Mouse (Mus musculus) fibroblast of lung, adult 2 months (primary cell): ENCODE measurements around the gene Ntsr1.

Experiments used
- DNase-seq: peaks from one replicate; pipeline ENCODE4 v3.0.0-alpha.2; 2011; ENCODE audit warnings: low read depth

The Ntsr1 gene

DNA sequence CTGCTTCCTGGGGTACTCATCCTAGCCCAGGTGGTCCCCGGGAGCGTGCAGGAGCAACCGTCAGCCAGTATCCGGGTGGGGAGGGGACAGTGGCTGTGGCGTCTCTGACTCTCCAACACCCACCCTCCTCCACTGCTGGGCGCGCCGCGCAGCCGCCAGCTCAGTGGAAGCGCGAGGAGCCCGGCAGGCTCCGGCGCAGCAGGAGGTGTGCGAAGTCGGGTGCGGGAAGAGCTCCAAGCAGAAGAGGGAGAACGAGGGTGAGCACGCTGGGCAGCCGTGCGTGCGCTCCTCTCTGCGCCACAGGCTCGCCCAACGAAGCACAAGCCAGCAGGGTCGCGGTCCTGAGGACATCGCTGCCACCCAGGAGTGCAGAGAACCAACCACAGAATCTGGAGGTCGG is at the start of gene Ntsr1:
TSS of gene Ntsr1 (plus strand) at position 236 of the 400 bp plus-strand sequence.
- no peak for DNase-seq

DNA sequence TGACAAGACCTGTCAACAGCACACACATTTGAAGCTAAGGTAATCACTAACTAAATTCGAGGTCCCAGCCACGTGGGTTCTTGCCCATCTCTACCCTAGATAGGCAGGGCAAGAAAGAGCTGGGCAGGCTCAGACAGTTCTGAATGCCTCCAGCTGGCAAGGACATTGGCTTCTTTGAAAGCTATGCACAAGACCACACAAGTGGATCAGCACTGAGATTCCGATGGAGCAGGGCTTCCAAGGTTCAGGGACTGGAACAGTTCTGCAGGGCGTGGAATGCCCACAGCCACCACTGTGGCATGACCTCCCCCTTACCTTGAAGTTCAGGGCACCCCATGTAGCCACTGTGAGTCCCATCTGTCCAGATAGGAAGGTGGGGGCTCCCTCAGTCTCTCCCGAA is 49.2 kb upstream of the Ntsr1 start:
- DNase-seq, result no peak

DNA sequence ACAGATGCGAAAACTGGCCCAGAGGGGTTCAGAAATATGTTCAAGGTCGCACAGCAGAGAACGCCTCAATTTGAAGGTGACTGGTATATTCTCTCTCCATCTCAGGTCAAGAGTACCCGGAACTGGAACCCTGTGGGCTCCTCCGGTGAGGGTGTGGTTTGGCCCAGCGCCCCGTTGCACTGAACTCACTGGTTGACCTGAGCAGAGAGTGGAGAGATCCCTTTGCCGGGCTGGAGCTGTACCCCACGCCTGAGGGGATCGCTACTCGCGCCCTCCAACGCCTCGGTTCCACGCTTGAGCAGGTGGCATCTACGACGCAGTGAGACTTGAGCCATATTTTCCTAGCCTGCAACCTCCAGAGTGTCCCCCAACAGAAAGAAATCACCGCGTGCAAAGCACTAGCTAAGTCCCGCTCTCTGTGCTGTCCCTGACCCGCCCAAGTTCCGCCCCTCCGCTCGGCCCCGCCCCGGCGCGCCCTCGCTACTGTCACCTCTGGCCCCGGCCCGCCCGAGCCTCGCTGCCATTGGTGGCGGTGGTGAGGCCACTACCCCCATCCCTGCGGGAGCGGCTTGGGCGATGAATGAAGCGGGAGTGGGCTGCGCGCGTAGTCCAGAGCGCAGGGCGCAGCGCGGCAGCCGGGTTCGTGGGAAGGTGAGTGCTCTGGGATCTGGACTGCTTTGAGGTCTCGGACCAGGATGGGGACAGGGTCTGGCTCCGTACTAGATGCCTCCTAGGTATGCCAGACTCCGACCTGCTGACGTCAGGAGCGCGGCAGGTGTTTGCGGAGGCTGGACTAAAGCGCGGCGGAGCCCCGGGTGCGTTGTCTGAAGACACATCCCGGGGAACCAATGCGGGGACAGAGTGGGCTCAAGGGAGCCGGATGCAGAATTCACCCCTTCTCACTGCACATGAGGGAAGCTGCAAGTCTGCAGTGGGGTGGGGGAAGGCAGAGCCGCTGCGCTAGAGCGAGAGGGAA is 43.8 kb upstream of the Ntsr1 start, which contains the start of gene Slco4a1:
TSS of gene Slco4a1 (plus strand) at position 523 of the 976 bp plus-strand sequence.
- no peak for DNase-seq

DNA sequence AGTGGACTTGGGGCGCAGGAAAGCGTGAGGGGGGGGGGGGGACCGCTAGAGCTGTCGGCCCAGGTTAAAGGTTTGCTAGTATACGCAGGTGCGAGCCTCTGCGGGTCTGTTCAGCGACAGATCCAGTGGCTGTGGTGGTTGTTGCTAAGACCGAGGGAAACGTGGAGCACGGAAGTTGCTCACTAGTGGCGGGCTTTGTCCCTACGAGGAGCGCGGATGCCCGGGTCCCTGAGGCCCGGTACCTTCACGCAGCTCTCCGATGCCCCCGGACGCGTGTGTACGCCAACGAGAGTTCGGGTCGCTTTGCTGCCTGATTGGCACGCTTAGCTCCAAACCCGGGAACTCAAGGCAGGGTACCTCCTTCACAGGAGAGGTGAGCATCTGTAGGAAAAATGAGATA is 43.1 kb upstream of the Ntsr1 start:
- no peak for DNase-seq

DNA sequence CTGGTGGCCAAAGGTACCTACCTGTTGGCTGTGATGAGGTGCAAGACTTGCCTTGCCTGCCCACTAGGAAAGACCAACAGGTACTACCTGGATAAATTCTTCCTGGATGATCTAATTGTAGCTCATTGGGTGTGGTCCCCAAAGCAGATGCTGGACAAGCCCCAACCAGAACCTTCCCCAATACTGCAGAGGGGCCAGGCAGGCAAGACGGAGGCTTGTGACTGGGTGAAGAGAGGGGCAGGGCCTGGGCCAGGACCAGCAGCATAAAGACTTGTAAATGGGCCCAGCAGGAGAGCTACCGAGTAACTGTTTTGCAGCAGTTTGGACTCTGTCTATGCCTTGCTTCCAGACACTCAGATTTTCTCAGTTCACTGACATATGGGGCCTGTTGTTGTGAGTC is 42.1 kb upstream of the Ntsr1 start:
- DNase-seq, result no peak

DNA sequence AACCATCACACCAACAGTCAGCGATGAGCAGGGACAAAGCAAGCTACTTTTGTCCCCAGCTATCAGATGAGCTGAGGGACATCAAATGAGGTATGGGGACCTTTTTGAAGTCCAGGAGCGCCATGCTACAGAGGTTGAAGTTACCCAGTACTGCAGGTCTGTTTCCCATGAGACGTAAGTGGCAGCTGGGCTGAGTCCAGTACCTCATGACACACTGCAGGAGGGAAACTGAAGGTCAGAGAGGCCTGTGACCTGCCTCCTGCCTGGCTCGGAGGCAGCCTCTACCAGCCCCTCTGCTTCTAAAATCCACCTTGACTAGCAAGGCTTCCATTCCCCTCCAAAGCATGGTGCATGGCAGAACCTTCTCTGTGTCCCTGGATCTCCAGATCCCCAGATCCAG is 40.3 kb upstream of the Ntsr1 start:
- no peak for DNase-seq

DNA sequence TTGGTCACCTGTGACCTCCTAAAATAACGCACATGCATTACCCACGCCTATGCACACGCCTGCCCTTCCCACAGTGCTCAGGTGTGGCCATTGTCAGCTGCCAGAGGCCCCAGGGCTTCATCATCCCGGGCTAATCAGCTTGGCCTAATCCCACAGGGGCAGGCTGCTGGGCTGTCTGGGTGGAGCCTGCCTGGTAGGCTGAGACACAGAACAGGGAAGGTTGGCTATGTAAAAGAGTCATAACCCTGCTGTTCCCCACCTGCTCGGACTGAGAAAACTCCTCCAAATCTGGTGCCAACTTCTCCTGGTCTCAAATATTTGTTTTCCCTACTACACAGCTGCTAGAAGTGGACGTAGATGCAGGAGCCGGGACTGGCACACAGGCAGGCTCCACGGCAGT is 39.0 kb upstream of the Ntsr1 start:
- no peak for DNase-seq

DNA sequence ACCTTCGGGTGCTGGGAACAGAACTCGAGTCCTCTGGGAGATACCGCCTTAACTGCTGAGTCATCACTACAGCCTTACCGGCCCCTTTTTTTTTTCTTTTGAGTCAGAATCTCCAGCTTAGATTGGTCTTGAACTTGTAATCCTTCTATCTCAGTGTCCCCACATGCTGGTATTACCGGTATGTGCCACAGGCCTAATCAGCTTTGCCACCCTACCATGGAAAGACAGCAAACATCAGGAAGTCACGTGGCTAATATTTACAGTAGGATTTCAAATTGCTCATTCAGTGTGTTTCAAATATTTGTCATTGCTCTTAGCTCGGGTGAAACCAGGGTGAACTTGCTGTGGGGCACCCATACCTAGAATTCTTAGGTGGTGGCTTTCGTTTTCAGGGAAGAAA is 37.2 kb upstream of the Ntsr1 start:
- no peak for DNase-seq

DNA sequence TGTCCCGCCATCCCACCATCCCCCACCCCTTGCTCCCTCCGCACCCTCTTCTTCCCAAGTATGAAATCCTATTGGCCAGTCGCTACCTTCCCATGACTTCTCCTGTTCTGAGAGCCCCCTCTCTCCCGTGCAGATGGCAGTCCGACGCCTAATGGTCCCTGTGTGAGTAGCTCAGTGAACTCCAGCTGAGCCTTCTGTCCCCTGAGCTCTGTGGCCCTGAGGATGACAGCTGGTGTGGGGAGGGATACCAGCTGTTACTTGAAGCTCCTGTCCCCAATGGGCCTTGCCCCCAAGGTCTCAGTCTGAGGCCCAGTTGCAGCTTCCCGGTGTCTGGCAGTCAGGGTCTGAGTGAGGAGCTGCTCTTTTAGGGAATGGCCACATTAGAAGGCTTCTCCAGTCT is 33.3 kb upstream of the Ntsr1 start:
- no peak for DNase-seq

DNA sequence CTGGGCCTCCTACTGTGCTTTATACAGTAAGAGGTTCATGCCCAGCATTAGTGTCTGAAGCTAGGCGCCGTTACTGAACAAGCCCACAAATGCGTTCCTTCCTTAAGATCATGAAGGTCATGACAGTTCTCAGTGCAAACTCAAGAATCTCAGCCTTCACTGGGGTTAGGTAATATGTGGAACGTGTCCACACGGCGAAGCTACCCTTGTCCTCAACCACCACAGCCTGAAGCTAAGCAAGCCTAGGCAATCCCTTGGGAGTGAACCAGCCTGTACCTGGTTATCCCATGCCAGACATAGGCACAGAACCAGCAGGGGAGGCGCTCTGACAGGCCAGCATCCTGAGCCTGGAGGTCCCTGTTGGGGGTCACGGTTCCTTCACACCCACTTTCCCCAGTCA is 30.9 kb upstream of the Ntsr1 start:
- DNase-seq, result no peak

DNA sequence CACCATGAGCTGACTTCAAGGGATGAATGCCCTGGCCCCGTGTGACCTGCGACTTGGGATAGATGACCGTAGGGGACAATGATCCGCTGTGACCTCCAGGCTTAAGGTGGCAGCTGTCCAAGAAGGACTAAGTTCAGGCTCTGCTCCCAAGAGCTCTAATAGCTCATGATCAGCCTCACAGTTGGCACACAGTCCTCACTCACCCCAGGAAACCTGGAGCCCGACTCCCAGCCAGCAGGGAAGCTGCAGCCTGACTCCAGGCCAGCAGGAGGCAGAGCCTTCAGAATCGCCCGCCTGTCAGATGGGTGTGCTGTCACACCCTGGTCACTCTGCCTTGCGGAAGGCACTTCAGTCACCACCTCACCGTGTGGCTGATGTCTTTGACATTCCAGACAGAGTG is 30.0 kb upstream of the Ntsr1 start:
- no peak for DNase-seq

DNA sequence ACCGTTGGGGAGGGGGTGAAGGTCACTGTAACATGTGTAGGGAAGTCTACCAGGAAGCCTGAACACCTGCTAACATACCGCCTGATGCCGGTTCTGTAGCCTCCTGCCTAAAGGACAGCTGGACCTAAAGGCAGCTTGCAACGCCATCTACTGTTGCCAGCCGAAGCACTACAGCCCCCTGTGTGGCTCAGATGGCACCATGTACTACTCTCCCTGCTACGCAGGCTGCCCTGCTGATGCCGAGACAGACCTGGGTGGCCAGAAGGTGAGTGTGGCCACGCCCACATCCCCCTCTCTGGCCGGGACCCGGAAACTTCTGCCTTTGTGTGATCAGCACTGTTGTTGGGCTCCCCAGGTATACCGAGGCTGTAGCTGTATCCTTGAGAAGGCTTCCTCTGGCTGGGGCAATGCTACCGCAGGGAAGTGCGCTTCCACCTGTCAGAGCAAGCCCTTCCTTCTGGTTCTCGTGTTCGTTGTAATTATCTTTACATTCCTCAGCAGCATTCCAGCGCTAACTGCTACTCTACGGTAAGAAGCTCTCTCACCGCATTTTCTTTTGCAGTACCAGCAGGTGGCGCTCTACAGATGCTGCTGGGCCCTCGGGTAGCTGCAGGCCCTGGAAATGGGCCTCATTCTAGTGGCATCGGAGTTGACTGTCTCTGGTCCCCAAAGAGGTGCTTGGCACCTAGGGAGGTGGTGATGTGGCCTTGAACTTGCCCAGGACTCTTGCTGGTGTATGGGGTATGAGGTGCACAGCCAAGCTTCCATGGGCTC is 27.3 kb upstream of the Ntsr1 start:
- DNase-seq, result no peak

DNA sequence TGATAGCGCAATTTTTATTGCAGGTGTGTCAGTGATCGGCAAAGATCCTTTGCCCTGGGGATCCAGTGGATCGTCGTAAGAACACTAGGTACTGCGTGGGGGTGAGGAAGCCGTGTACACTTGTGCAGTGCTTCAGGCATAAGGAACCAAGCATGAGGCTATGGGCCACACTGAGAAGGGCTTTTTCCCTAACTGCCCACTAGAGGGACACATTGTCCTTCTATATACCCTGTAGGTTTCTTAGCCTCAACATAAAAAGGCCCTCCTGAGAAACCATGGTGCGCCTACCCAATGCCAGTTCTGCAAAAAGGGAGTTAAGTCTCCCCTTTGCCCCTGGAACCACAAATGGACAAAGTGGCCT is 26.7 kb upstream of the Ntsr1 start:
- peak; percentile 8 for DNase-seq

DNA sequence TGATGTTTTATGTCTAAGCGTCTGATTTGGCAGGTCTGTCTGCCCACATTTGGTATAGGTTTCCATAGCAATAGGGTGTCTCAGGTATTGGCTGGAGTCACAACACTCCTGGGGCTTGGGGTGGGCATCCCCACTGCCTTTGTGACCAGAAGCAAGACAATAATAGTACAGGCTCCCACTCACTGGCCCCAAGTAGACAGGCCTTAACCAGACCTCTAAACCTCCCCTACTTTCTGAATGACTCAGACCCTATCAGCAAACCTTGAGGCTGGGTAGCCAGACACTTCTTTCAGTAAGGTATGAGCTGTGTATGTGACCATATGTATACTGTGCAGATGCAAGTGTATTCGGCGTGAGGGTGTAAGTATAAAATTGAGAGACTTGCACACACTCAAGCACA is 24.9 kb upstream of the Ntsr1 start:
- no peak for DNase-seq

DNA sequence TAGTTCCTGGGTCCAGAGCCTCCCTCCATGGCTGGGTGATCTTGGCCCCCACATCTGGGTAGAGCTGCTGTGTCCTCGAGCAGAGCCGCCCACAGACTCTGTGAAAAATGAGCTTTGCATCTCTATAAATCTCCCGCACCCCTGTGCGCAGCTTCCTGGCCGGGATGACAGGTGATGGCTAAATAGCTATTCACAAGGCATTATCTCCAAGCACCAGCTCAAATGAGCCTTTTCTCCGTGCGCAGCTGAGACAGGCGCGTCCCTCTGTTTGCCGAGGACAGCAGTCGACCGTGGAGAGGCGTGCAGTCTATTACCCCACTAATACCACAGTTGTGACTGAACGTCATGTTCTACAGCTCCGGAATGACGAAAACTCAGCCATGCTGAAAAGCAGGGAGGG is 17.5 kb upstream of the Ntsr1 start:
- no peak for DNase-seq

DNA sequence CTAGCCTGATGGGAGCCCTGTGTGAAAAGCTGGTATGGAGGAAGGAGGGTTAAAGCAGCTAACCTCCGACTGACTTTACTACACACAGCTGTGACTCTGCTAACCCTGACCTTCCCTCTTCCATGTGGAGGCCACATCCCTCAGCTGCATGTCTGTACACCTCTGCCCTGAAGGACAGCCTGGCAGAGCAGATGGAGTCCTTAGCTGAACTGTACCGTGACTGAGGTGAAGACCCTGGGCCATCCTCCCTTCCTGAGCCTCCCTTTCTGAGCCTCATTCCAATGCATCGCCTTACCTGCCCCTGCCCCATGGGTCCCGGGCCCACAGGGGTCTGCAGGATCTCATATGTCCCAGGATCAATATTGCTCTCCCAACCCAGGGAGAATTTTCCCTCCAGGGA is 14.9 kb upstream of the Ntsr1 start:
- no peak for DNase-seq

DNA sequence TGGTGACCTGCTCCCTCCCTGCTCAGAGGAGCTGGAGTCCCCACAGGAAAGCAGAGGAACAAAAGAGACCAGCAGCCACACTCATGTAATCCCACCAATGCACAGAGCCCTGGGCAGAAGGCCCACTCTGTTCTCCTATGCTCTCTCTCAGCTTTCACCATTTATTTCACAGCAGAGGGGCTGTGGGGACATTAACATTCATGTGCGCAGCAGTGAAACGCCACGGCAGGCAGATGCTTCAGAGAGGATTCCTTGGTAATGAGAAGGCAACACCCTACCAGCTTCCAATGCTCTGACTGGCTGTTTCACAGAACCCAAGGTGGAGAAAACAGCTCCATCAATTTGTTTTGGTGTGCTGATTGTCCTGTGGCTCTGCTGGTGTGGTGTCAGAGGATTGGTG is 14.5 kb upstream of the Ntsr1 start:
- no peak for DNase-seq

DNA sequence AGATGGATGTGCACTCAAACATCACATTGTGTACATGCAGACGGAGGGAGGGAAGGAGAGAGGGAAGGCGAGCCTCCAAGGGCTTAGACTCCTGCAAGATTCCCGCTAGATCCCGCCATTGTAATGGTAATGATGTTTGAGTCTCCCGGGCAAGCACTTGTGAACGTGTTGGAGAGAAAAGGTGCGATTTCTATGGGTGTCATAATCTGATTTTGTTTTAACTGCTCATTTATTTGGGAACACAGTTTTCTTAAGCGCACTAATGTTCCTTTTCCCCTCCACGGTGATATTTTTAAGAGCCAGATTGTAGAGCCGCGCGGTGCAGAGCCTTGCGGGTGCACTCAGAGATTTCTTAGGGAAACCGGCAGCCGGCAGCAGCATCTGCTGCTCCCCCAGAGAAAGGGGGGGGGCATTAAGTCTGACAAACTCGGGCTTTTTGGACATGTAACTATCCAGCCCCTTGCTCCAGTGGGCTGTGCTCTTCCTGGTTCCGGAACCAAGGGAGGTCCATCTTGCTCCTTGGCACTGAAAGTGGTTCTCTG is 11.5 kb upstream of the Ntsr1 start:
- no peak for DNase-seq

DNA sequence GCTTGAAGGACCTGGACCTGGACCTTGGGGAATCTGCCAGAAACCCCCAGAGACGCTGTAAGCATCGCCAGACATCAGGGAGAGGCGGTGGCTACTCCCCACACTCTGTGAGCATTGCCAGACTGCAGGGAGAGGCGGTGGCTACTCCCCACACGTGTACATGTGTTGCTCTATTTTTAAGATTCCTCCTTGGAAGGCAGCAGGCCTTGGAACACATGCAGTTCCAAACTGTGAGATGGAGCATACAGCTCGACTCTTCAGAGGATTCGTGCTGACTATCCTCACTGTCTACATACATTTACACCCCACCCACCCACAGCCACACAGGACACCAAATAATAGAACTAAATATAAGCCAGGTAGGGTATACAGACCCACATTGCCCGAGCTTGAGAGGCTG is 3.9 kb upstream of the Ntsr1 start:
- DNase-seq, result no peak

DNA sequence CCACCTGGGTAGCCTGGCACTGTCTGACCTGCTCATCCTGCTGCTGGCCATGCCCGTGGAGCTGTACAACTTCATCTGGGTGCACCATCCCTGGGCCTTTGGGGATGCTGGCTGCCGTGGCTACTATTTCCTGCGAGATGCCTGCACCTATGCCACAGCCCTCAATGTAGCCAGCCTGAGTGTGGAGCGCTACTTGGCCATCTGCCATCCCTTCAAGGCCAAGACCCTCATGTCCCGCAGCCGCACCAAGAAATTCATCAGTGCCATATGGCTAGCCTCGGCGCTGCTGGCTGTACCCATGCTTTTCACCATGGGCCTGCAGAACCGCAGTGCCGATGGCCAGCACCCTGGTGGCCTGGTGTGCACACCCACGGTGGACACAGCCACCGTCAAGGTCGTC is 950 bp downstream of the Ntsr1 start:
- DNase-seq, result no peak

DNA sequence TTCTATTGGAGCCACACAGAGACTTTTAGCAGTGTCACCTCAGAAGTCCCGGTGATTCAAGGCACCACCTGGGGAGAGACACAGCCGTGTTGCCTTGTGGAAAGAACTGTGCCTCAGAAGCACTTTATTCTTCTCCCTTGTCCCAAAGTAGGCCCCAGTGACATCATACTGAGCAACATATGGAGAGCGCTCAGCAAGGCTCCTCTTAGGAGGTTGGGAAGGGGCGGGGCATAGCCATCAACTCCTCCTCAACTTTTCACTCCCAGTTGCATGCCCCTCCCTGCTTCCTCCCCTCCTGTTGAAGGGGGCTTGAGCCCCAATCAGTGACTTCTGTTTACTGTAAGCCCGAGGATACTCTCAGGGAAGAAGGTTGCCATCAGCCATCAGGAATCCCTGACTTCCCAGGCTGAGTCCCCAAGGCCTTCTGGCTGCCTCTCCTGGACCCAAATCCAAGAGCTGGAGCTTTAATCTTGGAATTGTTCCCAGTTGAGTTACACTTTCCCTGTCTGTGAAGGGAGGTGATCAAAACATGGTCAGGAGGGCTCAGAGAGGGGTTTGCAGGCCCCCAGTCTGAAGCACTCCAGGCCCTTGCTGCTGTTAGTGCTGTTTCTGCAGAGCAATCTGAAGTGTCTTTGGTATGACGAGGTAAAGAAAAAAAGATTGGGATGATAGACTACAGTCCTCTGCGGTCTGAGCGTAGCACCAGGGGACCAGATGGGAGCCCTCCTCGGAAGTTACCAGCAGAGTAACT is 1.6 kb downstream of the Ntsr1 start:
- DNase-seq, result no peak

DNA sequence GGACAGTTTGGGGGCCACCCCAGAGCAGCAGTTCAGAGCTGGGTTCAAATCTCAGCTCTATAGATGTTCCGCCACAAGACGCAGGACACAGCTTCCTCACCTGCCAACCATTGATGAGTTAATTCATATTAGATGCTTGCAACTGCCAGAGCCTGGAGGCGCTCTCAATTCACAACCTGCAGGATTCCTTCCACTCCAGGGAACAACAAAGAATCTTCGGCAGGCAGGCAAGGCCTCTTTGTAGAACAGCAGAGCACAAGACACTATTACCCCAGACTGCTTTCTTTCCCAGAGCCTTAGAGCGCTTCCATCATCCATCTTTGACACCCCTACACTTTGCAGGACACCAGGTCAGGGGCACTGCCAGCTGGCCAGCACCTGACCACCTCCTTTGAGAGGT is 6.5 kb downstream of the Ntsr1 start:
- no peak for DNase-seq
